Mouse (Mus musculus) stomach, embryonic 15.5 days (tissue): ENCODE measurements around the gene Arfgef2. TPM values are rescaled to one million over a fixed set of nuclear protein-coding genes. Genes with fewer than 3 reads are reported as not detected.
A peak's percentile ranks its signal among the peaks of the same experiment; 100 is the strongest.
"Not testable (repeated sequence)": the region's sequence is repeated elsewhere in the genome, so short reads cannot be mapped to it uniquely, and the experiment has no call there.

ENCODE experiments used
- ATAC-seq: fragments of 200-750 bp; cut with Nextera tagmentation; 2 replicates; pipeline ENCODE4 v1.8.0; 2017; ENCODE audit warnings: low read depth, moderate number of reproducible peaks, moderate TSS enrichment; ENCODE audit not compliant: insufficient read depth, low FRiP score
- H3K27ac ChIP-seq: fragments of 300-500 bp; sonication (generic); 2 replicates; pipeline ENCODE4 v1.5.1; 2015; ENCODE audit warnings: mild to moderate bottlenecking, inconsistent platforms
- H3K27me3 ChIP-seq: fragments of 300-500 bp; sonication (generic); replicated peaks from 2 replicates; pipeline ENCODE4 v1.6.1; 2015; ENCODE audit warnings: inconsistent platforms
- H3K36me3 ChIP-seq: fragments of 300-500 bp; sonication (generic); 2 replicates; pipeline ENCODE4 v1.6.1; 2015; ENCODE audit warnings: inconsistent platforms
- H3K4me1 ChIP-seq: fragments of 300-500 bp; sonication (generic); 2 replicates; pipeline ENCODE4 v1.6.1; 2015; ENCODE audit warnings: inconsistent platforms
- H3K4me2 ChIP-seq: fragments of 300-500 bp; sonication (generic); 2 replicates; pipeline ENCODE4 v1.6.1; 2015; ENCODE audit warnings: mild to moderate bottlenecking, inconsistent platforms
- H3K4me3 ChIP-seq: fragments of 300-500 bp; sonication (generic); replicated peaks from 2 replicates; pipeline ENCODE4 v1.5.1; 2015; ENCODE audit warnings: inconsistent platforms
- H3K9ac ChIP-seq: fragments of 300-500 bp; sonication (generic); 2 replicates; pipeline ENCODE4 v1.6.1; 2015; ENCODE audit warnings: inconsistent platforms
- H3K9me3 ChIP-seq: fragments of 300-500 bp; sonication (generic); 2 replicates; pipeline ENCODE4 v1.6.1; 2016; ENCODE audit warnings: inconsistent platforms
- WGBS: fragments of 180-500 bp; shearing (Covaris S2); methylation state at CpG from one replicate; pipeline ENCODE4 v1.1.7; 2015; 5-methylcytosine and 5-hydroxymethylcytosine counted together
- polyA plus RNA-seq: library from polyadenylated mRNA; unstranded; fragments of >200 nt; fragmentation: Nextera tagmentation; extraction: Ambion mirVana; gene quantifications from 2 replicates; pipeline ENCODE4 v1.2.1, GENCODE M21; 2015

The Arfgef2 gene
- polyA plus RNA-seq, 1 experiment from 2014 or later = 4.5 TPM

GRCm38 (mm10) chr2:166786353-166787004 lies 18.9 kb upstream of the Arfgef2 start:
- H3K27me3 ChIP-seq = no peaks in the 10 kb centered on the region
- H3K9me3 ChIP-seq = no peaks in the 10 kb centered on the region
- peak overlapping the region; percentile 76 for H3K9ac ChIP-seq
- H3K4me3 ChIP-seq = peak overlapping the region; percentile 67
- under 1% methylated on average over 35 of the region's 35 CpGs for WGBS
- H3K4me2 ChIP-seq = peak overlapping the region; percentile 87
- no peak overlapping the region for H3K27ac ChIP-seq
- H3K36me3 ChIP-seq = no peaks in the 10 kb centered on the region
- peaks cover 7% of the 10 kb centered on the region for H3K4me1 ChIP-seq
- peak; percentile 93 for ATAC-seq

- H3K27me3 ChIP-seq = no peaks in the 10 kb centered on the region
- H3K9ac ChIP-seq = no peak overlapping the region
- H3K4me1 ChIP-seq = peaks cover 12% of the 10 kb centered on the region
- H3K9me3 ChIP-seq = no peaks in the 10 kb centered on the region
- no peak for ATAC-seq
- peaks cover 7% of the 10 kb centered on the region; the same call in 1 of the 2 replicates for H3K36me3 ChIP-seq
- no peak overlapping the region for H3K4me2 ChIP-seq
- 73% methylated on average over 5 of the region's 5 CpGs for WGBS
- H3K27ac ChIP-seq = no peak overlapping the region
- H3K4me3 ChIP-seq = no peak overlapping the region
These were observed 13.7 kb upstream of the Arfgef2 start for GRCm38 (mm10) chr2:166791738-166792137.

GRCm38 (mm10) chr2:166792355-166792754 lies 13.0 kb upstream of the Arfgef2 start, which contains the start of gene Trp53rkb:
TSS of gene Trp53rkb (plus strand) at chr2:166792531.
- Histone ChIP-seq H3K4me3 (peak within 1 kb of the TSS; percentile 81), H3K4me2 (peak within 1 kb of the TSS; percentile 69), H3K4me1 (peaks cover 12% of the 10 kb centered on the region), H3K27ac (peak within 1 kb of the TSS; percentile 63; the same call in 1 of the 2 replicates), H3K27me3 (no peaks in the 10 kb centered on the region), H3K9ac (peak within 1 kb of the TSS; percentile 22; the same call in 1 of the 2 replicates), H3K9me3 (no peaks in the 10 kb centered on the region), H3K36me3 (peaks cover 11% of the 10 kb centered on the region; the same call in 1 of the 2 replicates)
- ATAC-seq = no peak
- 75% methylated on average over 5 of the region's 5 CpGs for WGBS

- peak overlapping the region; percentile 63 for H3K27ac ChIP-seq
- H3K27me3 ChIP-seq, H3K9me3 ChIP-seq: not testable (repeated sequence)
- H3K9ac ChIP-seq = peak overlapping the region; percentile 80
- H3K4me1 ChIP-seq = peaks cover 12% of the 10 kb centered on the region
- ATAC-seq = peak; percentile 95
- H3K36me3 ChIP-seq = peaks cover 13% of the 10 kb centered on the region; the same call in 1 of the 2 replicates
- H3K4me3 ChIP-seq = peak overlapping the region; percentile 81
- under 1% methylated on average over 70 of the region's 76 CpGs for WGBS
- H3K4me2 ChIP-seq = peak overlapping the region; percentile 69
These were observed 11.7 kb upstream of the Arfgef2 start for GRCm38 (mm10) chr2:166793542-166794214.

- no peak overlapping the region for H3K4me3 ChIP-seq
- no peaks in the 10 kb centered on the region for H3K27me3 ChIP-seq
- no peak overlapping the region for H3K9ac ChIP-seq
- WGBS = 77% methylated on average over 11 of the region's 11 CpGs
- H3K27ac ChIP-seq = no peak overlapping the region
- no peak overlapping the region for H3K4me2 ChIP-seq
- H3K9me3 ChIP-seq = no peaks in the 10 kb centered on the region
- peaks cover 13% of the 10 kb centered on the region; the same call in 1 of the 2 replicates for H3K36me3 ChIP-seq
- no peak for ATAC-seq
- H3K4me1 ChIP-seq = peaks cover under 1% of the 10 kb centered on the region; the same call in 1 of the 2 replicates
These were observed 5.5 kb upstream of the Arfgef2 start for GRCm38 (mm10) chr2:166799615-166800472.

- H3K9ac ChIP-seq = no peak overlapping the region
- peaks cover 13% of the 10 kb centered on the region; the same call in 1 of the 2 replicates for H3K36me3 ChIP-seq
- ATAC-seq = no peak
These were observed 4.9 kb upstream of the Arfgef2 start for GRCm38 (mm10) chr2:166800473-166800857.

GRCm38 (mm10) chr2:166801436-166801835 lies 4.0 kb upstream of the Arfgef2 start:
- Histone ChIP-seq H3K4me3 (no peak overlapping the region), H3K36me3 (peaks cover 7% of the 10 kb centered on the region; the same call in 1 of the 2 replicates), H3K27ac (no peak overlapping the region), H3K9me3 (no peaks in the 10 kb centered on the region), H3K4me1 (0 out of 2 replicates have a peak, but pooled peaks cover 2% of the 10 kb centered on the region), H3K4me2 (no peak overlapping the region), H3K27me3 (no peaks in the 10 kb centered on the region), H3K9ac (no peak overlapping the region)
- 64% methylated on average over 2 of the region's 2 CpGs for WGBS
- ATAC-seq = no peak

More at GRCm38 (mm10) chr2:166800473-166800857, 4.9 kb upstream of the Arfgef2 start:
- no peaks in the 10 kb centered on the region for H3K9me3 ChIP-seq
- H3K4me1 ChIP-seq = no peaks in the 10 kb centered on the region
- H3K27ac ChIP-seq = no peak overlapping the region
- no peak overlapping the region for H3K4me2 ChIP-seq
- H3K27me3 ChIP-seq = no peaks in the 10 kb centered on the region
- no peak overlapping the region for H3K4me3 ChIP-seq
- WGBS = 86% methylated on average over 7 of the region's 7 CpGs

- H3K4me2 ChIP-seq = no peak overlapping the region
- peaks cover 7% of the 10 kb centered on the region; the same call in 1 of the 2 replicates for H3K4me1 ChIP-seq
- no peak for ATAC-seq
- H3K27me3 ChIP-seq = no peaks in the 10 kb centered on the region
- no peak overlapping the region for H3K27ac ChIP-seq
- H3K9me3 ChIP-seq = no peaks in the 10 kb centered on the region
- no peaks in the 10 kb centered on the region for H3K36me3 ChIP-seq
- no peak overlapping the region for H3K9ac ChIP-seq
- WGBS = 76% methylated on average over 3 of the region's 3 CpGs
- H3K4me3 ChIP-seq = no peak overlapping the region
These were observed 2.1 kb upstream of the Arfgef2 start for GRCm38 (mm10) chr2:166803298-166803697.

- Histone ChIP-seq H3K9me3 (no peaks in the 10 kb centered on the region), H3K9ac (peak overlapping the region; percentile 83), H3K27me3 (no peaks in the 10 kb centered on the region), H3K36me3 (no peaks in the 10 kb centered on the region), H3K4me2 (peak overlapping the region; percentile 91), H3K4me3 (peak overlapping the region; percentile 85), H3K27ac (peak overlapping the region; percentile 85), H3K4me1 (peaks cover 7% of the 10 kb centered on the region; the same call in 1 of the 2 replicates)
- 16% methylated on average over 14 of the region's 14 CpGs for WGBS
- ATAC-seq = peak; percentile 8; the same call in 1 of the 2 replicates
These were observed 851 bp downstream of the Arfgef2 start for GRCm38 (mm10) chr2:166806173-166806705.

- no peaks in the 10 kb centered on the region for H3K36me3 ChIP-seq
- no peak overlapping the region for H3K9ac ChIP-seq
- WGBS = 72% methylated on average over 6 of the region's 6 CpGs
- H3K4me2 ChIP-seq = peak overlapping the region; percentile 91
- no peak overlapping the region for H3K27ac ChIP-seq
- H3K4me1 ChIP-seq = peaks cover 7% of the 10 kb centered on the region; the same call in 1 of the 2 replicates
- no peak for ATAC-seq
- H3K4me3 ChIP-seq = peak overlapping the region; percentile 85; the same call in 1 of the 2 replicates
- no peaks in the 10 kb centered on the region for H3K9me3 ChIP-seq
- H3K27me3 ChIP-seq = no peaks in the 10 kb centered on the region
These were observed 1.4 kb downstream of the Arfgef2 start for GRCm38 (mm10) chr2:166806813-166807212.

- no peaks in the 10 kb centered on the region for H3K36me3 ChIP-seq
These were observed 4.1 kb downstream of the Arfgef2 start for GRCm38 (mm10) chr2:166809499-166809898.

More at GRCm38 (mm10) chr2:166809499-166809898, 4.1 kb downstream of the Arfgef2 start:
- no peak for ATAC-seq
- H3K9me3 ChIP-seq = no peaks in the 10 kb centered on the region
- no peaks in the 10 kb centered on the region for H3K27me3 ChIP-seq
- no peak overlapping the region for H3K27ac ChIP-seq
- H3K4me2 ChIP-seq = no peak overlapping the region
- H3K9ac ChIP-seq = no peak overlapping the region
- H3K4me3 ChIP-seq = no peak overlapping the region
- WGBS = 88% methylated on average over 5 of the region's 5 CpGs
- H3K4me1 ChIP-seq = peaks cover 7% of the 10 kb centered on the region; the same call in 1 of the 2 replicates
